8 mouse cellular contexts compared by ENCODE assay signal in the genomic region with DNA sequence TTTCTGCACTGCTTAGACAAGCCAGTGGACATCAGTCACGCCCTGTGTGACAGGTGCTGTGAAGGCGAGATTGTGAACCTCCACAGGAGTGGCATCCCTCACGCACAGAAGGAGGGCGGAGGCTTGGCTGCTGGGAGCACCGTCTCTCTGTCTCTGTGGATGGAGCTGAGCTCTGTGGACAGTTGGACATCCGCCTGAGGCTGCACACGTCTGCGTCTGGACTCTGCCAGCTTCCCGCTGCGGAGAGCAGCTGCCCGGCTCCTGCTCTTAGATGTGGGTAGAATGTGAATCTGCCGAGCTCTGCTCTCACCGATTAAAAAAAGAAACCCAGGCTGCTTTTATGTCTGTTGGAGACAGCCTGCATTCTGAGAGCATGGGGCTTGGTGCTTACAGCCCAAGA.
DNase-seq lines count a peak whose midpoint lies in the region; ATAC-seq and TF ChIP-seq lines count a peak whose summit lies in the region.

No protein-coding gene starts in this region.

- no peaks in the 10 kb centered on the region for H3K36me3 ChIP-seq in midbrain, embryonic 16.5 days (ENCODE audit: control insufficient read depth, insufficient read depth, low read length)
- H3K36me3 ChIP-seq in lung, postnatal 0 days (ENCODE audit: insufficient read depth, low read length): no peaks in the 10 kb centered on the region

- peak; percentile 15 for DNase-seq in embryo, embryonic 10.5 days (ENCODE audit: low spot score)
- no peak for DNase-seq in embryo, embryonic 9.5 days (ENCODE audit: extremely low spot score)
- DNase-seq in cerebellum, postnatal 4 days (ENCODE audit: low spot score in 2 of 2): peak; percentile 37 to 84
- peak; percentile 73 for DNase-seq in layer of hippocampus, adult 11-12 months (ENCODE audit: low spot score)
- DNase-seq in spleen, adult 12 weeks (ENCODE audit: low spot score): no peak
- no peak for DNase-seq in lung, postnatal 0 days (ENCODE audit: low spot score)
- no peak for DNase-seq in heart, postnatal 25 days (ENCODE audit: low spot score)

- H3K4me3 ChIP-seq in midbrain, embryonic 16.5 days (ENCODE audit: low read depth, low read length): no peak overlapping the region
- no peak overlapping the region for H3K4me3 ChIP-seq in lung, postnatal 0 days (ENCODE audit: low read depth, low read length)

- no peaks in the 10 kb centered on the region for H3K9me3 ChIP-seq in midbrain, embryonic 16.5 days (replicated peaks; ENCODE audit: control insufficient read depth, low read length, poor library complexity, severe bottlenecking)
- no peaks in the 10 kb centered on the region for H3K9me3 ChIP-seq in lung, postnatal 0 days (ENCODE audit: low read length)

- TF ChIP-seq CTCF in lung, postnatal 0 days (IDR thresholded peaks at IDR 0.05): no peak

- intact Hi-C loops in heart, postnatal 25 days (cut with DNase I): no loop called here

- no peak for TF ChIP-seq EP300 in lung, postnatal 0 days (IDR thresholded peaks at IDR 0.05)

- peak overlapping the region; percentile 34 for H3K4me2 ChIP-seq in midbrain, embryonic 16.5 days (ENCODE audit: low read length)
- no peak overlapping the region for H3K4me2 ChIP-seq in lung, postnatal 0 days (replicated peaks; ENCODE audit: low read depth, low read length)

- peaks cover 31% of the 10 kb centered on the region for H3K4me1 ChIP-seq in midbrain, embryonic 16.5 days (ENCODE audit: control insufficient read depth, insufficient read depth, low read length)
- no peaks in the 10 kb centered on the region for H3K4me1 ChIP-seq in lung, postnatal 0 days (ENCODE audit: insufficient read depth, low read depth, low read length)

- 15% methylated on average over 13 of the region's 13 CpGs for WGBS in midbrain, embryonic 16.5 days
- WGBS in lung, postnatal 0 days: 46% methylated on average over 13 of the region's 13 CpGs

- peak overlapping the region; percentile 84 for H3K27ac ChIP-seq in midbrain, embryonic 16.5 days (ENCODE audit: low read length)
- no peak overlapping the region for H3K27ac ChIP-seq in lung, postnatal 0 days (ENCODE audit: low read length)

- no peaks in the 10 kb centered on the region for H3K27me3 ChIP-seq in midbrain, embryonic 16.5 days (ENCODE audit: control insufficient read depth, insufficient read depth, low read depth, low read length)
- H3K27me3 ChIP-seq in lung, postnatal 0 days (replicated peaks; ENCODE audit: insufficient read depth, low read length): no peaks in the 10 kb centered on the region

- peak; percentile 63 for ATAC-seq in midbrain, embryonic 16.5 days
- ATAC-seq in lung, postnatal 0 days: no peak

- peak overlapping the region; percentile 52 for H3K9ac ChIP-seq in midbrain, embryonic 16.5 days (ENCODE audit: low read depth, low read length)
- no peak overlapping the region for H3K9ac ChIP-seq in lung, postnatal 0 days (replicated peaks; ENCODE audit: low read depth)

Comparison
In these comparisons a context has a peak if more than half of its experiments do, and no peak if none do; other contexts are left out.
1. DNase-seq: peak in embryo, embryonic 10.5 days (single experiment), cerebellum, postnatal 4 days (2 of 2) and layer of hippocampus, adult 11-12 months (single experiment); none in embryo, embryonic 9.5 days (single experiment), spleen, adult 12 weeks (single experiment), lung, postnatal 0 days (single experiment) and heart, postnatal 25 days (single experiment).